Mouse (Mus musculus) retina, embryonic 14.5 days (tissue): ENCODE measurements around the gene Rnase2b.
"Not testable (repeated sequence)": the region's sequence is repeated elsewhere in the genome, so short reads cannot be mapped to it uniquely, and the experiment has no call there.

Experiments
- DNase-seq: peaks from one replicate; pipeline ENCODE4 v3.0.0-alpha.2; 2015; ENCODE audit warnings: low spot score

The Rnase2b gene

GRCm38 (mm10) chr14:51161976-51162375, at the start of gene Rnase2b:
TSS of gene Rnase2b (plus strand) at chr14:51162260.
- not testable (repeated sequence) for DNase-seq

- DNase-seq: no peak
Measured at GRCm38 (mm10) chr14:51113476-51113875, 48.6 kb upstream of the Rnase2b start.

GRCm38 (mm10) chr14:51113916-51114560, 48.0 kb upstream of the Rnase2b start, which contains the start of gene Eddm3b:
TSS of gene Eddm3b (plus strand) at chr14:51114426.
- no peak for DNase-seq

- peak; percentile 33 for DNase-seq
Measured at GRCm38 (mm10) chr14:51125684-51126083, 36.4 kb upstream of the Rnase2b start.

GRCm38 (mm10) chr14:51127648-51128258, 34.3 kb upstream of the Rnase2b start:
- DNase-seq: no peak

- no peak for DNase-seq
Measured at GRCm38 (mm10) chr14:51128775-51129623, 33.1 kb upstream of the Rnase2b start.

- peak; percentile 18 for DNase-seq
Measured at GRCm38 (mm10) chr14:51129624-51129975, 32.5 kb upstream of the Rnase2b start.

- DNase-seq: no peak
Measured at GRCm38 (mm10) chr14:51130315-51130940, 31.6 kb upstream of the Rnase2b start.

GRCm38 (mm10) chr14:51131086-51131815, 30.8 kb upstream of the Rnase2b start:
- no peak for DNase-seq

- DNase-seq: no peak
Measured at GRCm38 (mm10) chr14:51132372-51132771, 29.7 kb upstream of the Rnase2b start.

- no peak for DNase-seq
Measured at GRCm38 (mm10) chr14:51140342-51140741, 21.7 kb upstream of the Rnase2b start.

- DNase-seq: no peak
Measured at GRCm38 (mm10) chr14:51142119-51142518, 19.9 kb upstream of the Rnase2b start.

GRCm38 (mm10) chr14:51142568-51142967, 19.5 kb upstream of the Rnase2b start:
- DNase-seq: no peak

GRCm38 (mm10) chr14:51143287-51143686, 18.8 kb upstream of the Rnase2b start:
- no peak for DNase-seq

- no peak for DNase-seq
Measured at GRCm38 (mm10) chr14:51143937-51144336, 18.1 kb upstream of the Rnase2b start.

GRCm38 (mm10) chr14:51144451-51144850, 17.6 kb upstream of the Rnase2b start:
- DNase-seq: no peak

GRCm38 (mm10) chr14:51145521-51145920, 16.5 kb upstream of the Rnase2b start:
- no peak for DNase-seq

GRCm38 (mm10) chr14:51146685-51147084, 15.4 kb upstream of the Rnase2b start, which contains the start of gene Rnase1:
TSS of gene Rnase1 (minus strand) at chr14:51146785.
- no peak for DNase-seq

GRCm38 (mm10) chr14:51148006-51148405, 14.1 kb upstream of the Rnase2b start:
- DNase-seq: no peak

GRCm38 (mm10) chr14:51149164-51149563, 12.9 kb upstream of the Rnase2b start:
- DNase-seq: no peak

- DNase-seq: no peak
Measured at GRCm38 (mm10) chr14:51150206-51150831, 11.7 kb upstream of the Rnase2b start.
